Mouse (Mus musculus) CD4-positive helper T cell, adult 2 months (primary cell): ENCODE measurements around the gene Snrpb.

Experiments
- DNase-seq: peaks from one replicate; pipeline ENCODE4 v3.0.0-alpha.2; 2012; ENCODE audit warnings: low read depth, missing footprints, low spot score

The Snrpb gene

DNA sequence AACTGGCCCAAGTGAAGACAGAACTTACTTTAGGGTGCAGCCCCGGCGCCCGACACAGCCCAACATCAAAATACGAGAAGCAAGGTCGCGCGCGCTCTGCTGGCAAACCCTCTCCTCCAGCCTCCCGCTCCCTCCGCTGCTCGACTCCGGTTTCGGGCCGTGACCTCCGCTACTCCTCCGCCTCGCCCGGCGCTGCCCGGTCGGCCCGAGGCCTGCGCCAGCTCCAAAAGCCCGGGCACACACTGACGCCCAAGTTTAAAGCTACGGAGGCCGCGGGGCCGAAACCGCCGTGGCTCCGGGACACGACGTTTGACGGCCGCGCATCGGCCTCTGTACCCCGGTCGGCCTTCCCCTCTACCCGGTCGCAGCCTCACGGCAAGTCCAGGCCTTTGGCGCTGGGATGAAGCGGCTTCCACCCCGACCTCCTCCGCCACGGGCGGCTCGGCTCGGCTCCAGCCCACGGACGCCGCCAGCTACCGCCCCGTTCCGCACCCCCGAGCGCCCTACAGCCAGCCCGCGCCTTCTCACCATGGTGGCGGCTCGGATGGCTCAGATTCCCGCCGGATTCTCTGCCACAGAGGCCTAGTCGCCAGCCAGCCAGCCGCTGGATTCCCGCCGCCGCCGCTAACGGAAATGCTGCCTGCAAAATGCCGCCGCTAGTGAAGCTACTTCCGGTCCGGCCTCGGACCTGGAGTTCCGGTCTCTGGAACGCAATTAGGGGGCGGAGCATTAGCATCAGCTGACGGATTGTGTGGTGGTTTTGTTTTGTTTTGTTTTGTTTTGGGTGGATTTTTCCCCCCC, at the start of gene Snrpb:
Snrpb (minus strand) TSS at position 698 of the 801 bp plus-strand sequence.
- peak; percentile 88 for DNase-seq

- DNase-seq: no peak
Measured at GRCm38 (mm10) chr2:130211581-130211980, 32.4 kb upstream of the Snrpb start.

DNA sequence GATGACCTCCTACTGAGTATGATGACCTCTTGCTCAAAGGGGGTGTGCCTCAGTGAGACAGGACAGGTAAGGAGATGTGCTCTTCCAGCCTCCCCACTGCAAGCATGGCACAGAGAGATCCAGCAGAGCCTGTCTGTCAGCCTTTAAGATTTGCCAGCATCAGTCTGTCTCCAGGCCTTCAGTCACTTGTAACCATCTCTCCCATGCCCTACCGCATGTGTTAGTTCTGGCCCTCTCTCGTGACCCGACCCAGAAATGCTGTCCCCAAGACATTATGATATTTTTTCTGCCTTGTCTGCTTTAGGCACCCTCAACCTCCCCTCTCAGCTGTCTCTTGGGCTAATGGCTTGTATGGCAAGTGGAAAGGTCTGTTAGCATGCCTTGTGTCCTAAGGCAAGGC, 30.4 kb upstream of the Snrpb start:
- DNase-seq: no peak

- no peak for DNase-seq
Measured at GRCm38 (mm10) chr2:130207996-130208395, 28.8 kb upstream of the Snrpb start.

- no peak for DNase-seq
Measured at GRCm38 (mm10) chr2:130207376-130207775, 28.2 kb upstream of the Snrpb start.

GRCm38 (mm10) chr2:130200961-130201360, 21.8 kb upstream of the Snrpb start:
- DNase-seq: no peak

GRCm38 (mm10) chr2:130194894-130195293, 15.7 kb upstream of the Snrpb start, which contains the start of gene Tmc2:
Tmc2 (plus strand) TSS chr2:130195194.
- DNase-seq: no peak

DNA sequence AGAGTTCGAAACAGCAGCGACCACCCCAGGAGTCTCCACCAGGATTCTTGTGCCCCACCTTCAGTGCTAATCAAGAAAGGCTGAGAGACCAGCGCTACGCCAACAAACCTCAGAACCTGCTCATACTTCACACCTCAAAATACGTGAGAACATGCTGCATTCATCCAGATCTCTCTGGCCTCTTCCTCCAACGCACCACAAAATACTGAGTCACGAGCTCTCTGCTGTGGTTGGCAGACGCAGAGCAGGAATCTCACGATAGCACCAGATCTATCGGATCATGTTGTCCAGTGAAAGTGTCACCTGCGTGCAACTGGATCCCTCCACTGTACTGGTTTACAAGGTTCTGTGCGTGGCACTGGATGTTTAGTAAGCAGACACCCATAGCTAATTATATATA, 9.2 kb upstream of the Snrpb start:
- no peak for DNase-seq

DNA sequence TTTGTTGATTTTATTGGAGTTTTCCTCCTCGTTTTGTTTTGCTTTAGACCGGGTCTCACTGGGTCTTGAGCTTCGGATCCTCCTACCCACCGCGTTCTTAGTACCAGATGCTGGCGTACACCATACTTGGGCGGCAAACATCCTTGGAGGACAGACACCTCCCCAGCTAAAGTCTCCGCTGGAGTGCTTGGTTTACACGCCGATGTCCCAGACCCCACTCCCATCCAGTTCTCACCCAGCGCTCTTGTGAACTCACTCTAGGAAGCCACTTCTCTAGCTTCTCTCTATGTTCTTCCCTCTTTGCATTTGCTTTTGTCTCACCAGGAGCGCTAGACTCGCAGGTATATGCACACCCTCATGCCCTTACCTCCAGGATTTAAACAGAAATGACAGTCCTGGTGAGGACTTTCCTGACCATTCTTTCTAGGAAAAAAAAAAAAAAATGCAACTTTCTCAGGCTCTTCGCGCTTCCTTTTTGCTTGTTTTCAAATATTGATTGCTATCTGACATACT, 360 bp upstream of the Snrpb start:
- DNase-seq: no peak

- no peak for DNase-seq
Measured at GRCm38 (mm10) chr2:130178381-130178705, 860 bp downstream of the Snrpb start.

DNA sequence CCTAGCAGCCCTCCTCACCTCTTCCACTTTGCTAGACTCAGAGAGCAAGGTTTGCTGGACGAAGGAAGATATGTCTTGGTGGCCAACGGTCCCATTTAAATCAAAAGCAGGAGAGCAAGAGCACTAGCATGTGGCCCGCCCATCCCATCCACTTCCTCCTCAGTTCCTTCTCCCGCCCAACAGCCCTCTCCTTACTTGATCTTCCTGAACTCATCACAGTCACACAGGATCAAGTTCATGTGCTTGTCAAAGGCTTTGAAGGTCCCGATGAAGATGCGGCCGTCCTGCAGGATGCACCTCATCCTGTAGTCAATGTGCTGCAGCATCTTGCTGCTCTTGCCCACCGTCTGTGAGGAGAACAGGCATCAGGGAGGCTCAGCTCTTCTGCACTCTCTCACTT, 2.4 kb downstream of the Snrpb start:
- DNase-seq: no peak

DNA sequence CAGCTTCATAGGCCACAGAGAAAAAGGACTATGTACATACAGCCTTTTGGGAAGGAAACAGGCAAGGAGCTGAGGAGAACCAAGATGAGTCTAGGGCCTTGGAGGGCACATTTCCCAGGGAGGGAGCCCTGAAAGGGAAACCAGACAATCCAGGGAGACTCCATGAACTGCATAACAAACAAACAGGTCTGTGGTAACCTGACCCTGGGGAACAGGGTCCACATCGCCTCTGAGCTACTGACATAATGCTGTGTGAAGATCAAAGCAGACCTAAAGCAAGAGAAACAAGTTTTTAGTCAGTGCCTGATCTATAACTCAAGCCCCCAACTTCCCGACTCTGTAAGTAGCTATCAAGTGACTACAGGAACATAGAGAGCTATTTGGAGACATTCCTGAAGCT, 7.5 kb downstream of the Snrpb start:
- no peak for DNase-seq

GRCm38 (mm10) chr2:130167861-130168260, 11.3 kb downstream of the Snrpb start:
- peak; percentile 29 for DNase-seq

DNA sequence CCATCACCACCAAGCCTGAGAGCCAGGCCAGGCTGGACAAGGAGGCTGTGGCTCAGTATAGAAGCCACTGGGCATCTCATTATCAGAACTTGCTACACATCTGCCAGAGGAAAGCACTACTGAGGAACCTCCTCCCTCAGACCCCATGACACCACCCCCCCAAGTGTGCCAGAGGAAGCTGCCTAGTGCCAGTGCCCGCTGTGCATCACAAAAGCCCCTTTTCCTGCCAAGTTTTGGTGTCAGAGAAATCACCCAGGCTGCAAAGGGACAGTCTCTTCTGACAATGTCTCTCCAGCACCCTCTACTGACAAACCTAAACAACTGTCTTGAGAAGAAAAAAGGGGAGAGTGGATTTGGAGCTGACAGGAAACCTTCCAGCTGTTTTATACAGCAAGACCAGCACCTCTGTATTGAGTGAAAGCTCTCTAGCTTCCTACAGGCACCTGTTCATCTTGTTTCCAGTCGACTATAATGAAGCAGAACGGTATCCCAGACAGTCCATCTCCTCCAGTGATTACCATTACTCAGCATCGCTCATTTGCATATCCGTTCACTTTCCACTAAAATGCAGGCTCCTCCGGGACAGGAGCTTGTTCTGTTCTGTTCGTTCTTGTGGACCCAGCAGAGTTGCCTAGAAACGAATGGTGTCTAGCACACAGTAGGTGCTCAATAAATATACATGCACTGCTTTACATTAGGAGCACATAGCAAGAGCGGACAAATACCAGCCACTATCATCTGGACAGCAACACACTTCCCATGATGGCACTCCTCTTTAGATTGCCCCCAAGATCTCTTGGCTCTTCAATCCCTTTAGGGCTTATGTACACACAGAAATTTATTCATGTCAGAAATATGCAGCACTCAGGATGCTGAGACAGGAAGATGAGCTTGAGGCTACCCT, 12.6 kb downstream of the Snrpb start:
- DNase-seq: no peak

GRCm38 (mm10) chr2:130162701-130163100, 16.5 kb downstream of the Snrpb start:
- DNase-seq: no peak

GRCm38 (mm10) chr2:130158088-130158437, 21.1 kb downstream of the Snrpb start:
- no peak for DNase-seq

DNA sequence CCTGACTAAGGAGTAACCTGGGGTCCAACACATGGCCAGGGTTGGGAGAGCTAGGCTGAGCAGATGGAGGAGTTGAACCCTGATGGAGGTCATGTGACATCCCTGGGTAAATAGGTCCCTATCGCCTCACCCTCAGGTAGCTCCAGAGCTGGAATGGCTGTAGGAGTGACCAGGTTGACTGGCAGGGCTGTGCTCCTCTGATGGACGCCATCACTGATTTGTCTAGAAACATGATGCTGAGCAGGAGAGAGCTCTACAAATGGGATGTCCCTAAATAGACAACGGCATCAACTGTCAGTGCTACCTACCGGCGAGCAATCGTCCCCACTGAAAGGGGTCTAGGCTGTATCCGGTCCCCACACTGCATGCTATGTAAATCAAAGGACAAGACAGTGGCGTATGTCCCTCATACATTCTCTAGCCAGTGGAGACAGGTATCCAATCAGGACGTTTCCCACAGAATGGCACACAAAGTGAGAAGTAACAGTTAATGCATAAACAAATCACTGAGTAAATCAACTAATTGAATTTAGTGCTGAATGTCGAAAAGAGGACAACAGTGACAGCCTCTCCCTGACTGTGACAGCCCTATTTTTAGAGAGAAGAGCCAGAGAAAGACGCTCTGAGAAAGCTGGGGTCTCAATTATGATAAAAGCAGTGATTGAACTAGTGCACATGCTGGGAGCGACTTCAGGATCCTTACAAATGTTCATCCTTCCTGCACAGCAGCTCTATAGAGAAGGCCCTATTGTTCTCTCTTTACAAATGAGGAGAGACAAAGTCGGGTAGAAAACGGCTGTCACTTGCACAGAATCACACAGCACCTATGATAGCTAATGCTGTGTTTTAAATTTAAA, 21.7 kb downstream of the Snrpb start:
- DNase-seq: no peak

DNA sequence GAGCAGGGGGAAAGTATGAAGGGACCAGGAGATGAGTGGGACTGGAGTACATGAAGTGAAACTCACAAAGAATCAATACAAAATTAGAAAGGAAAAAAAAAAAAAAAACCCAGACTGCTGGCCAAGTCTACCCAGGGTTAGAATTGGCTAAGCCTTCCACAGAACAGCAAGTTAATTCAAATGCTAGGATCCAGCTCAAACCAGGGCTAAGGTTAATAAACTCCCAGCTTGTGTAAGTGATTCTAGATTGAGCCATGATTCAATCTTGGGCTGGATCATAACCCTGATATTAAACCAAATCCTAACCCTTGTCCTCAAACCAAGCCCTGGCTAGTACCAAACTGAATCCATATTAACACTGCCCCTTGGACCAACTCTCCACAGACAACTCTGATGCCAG, 23.4 kb downstream of the Snrpb start:
- DNase-seq: no peak

- no peak for DNase-seq
Measured at GRCm38 (mm10) chr2:130155171-130155570, 24.0 kb downstream of the Snrpb start.

GRCm38 (mm10) chr2:130146089-130146668, 33.0 kb downstream of the Snrpb start:
- DNase-seq: no peak

DNA sequence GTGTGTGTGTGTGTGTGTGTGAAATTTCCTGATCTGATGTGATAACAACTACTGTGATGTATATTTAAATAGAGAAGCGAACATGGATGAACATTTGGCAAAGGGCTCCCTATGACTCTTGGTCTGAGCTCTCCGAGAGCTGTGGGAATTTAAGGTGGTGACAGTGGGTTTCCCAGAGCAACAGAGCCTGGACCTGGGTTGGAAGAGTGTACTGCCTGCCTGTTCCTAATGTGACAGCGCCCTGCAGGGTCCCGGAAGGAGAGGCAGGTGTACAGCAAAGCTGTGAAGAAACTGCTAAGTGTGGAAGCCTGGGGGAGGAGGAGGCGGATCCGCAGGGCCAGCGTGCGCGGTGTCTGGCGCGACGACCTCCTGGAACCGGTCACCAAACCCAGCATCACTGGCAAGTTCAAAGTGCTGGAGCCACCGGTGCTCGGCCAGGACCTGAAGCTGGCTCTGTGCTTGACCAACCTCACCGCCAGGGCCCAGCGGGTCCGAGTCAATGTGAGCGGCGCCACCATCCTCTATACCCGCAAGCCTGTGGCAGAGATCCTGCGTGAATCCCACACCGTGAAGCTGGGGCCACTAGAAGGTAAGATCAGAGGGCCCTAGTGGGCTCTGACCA, 34.4 kb downstream of the Snrpb start:
- DNase-seq: no peak
